Mouse (Mus musculus): Measurements from ENCODE around the gene Calu. TPM values are rescaled to one million over a fixed set of nuclear protein-coding genes. Genes with fewer than 3 reads are reported as not detected.
"Not testable (repeated sequence)": the region's sequence is repeated elsewhere in the genome, so short reads cannot be mapped to it uniquely, and the experiment has no call there.

The Calu gene
- total RNA-seq, 2 experiments from 2014 or later = 239 to 241 TPM

DNA sequence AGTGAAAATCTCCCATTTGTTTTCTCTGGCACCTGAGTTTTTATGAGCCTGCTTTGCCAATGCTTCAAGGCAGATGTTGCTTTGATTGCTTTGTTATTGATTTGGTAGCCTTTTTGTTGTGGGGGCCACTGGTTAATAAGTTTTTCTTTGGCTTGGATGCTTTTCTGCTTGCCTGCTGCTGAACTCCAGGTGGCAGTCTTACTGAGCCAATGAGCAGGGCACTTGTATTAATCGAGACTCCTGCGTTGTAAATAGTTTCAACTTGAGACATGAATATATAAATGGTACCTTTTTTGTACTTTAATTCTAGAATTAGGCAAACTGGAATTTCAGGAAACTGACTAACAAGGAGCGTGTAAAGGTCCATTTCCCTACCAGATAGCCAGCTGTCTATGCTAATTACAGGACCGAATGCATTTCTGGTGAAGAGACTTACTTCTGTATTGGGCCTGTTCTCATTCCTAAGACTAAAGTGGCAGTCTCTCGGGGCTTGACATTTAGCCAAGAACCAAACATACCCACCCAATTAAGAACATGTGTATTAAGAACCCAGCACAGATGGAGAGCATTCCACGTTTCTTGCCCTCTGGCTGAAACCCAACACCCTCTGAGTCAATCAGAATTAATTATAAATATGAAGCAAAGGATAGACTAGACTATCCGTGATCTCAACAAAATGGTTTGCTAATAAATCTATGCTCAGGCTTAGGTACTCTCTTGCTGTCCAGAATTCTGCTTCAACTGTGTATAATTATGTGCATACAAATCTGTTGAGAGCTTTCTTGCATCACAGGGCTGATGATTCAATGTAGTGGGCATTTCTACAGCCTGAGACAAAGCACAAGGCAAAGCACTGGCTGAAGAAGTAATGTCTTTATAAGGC lies 14.6 kb downstream of the Calu start:
- peak; percentile 13 to 38 for DNase-seq

DNA sequence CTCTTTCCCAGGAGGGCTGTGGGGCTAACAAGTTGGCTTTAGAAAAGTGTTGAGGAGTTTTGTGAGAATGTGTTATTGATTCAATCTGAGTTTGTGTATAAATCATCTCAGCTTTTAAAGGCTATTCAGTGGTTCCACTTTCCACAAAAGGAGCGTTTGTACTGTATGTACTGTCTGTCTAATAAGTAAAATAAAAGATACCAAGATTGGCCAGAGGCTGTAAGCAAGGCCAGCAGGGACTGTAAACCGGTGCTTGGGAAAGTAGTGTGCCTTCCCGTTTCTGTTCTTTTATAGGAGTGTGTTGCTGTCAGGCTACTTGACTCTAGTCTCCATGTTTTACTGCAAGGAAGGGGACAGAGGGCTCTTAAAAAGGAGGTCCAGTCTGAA lies 15.3 kb downstream of the Calu start:
- DNase-seq = no peak

DNA sequence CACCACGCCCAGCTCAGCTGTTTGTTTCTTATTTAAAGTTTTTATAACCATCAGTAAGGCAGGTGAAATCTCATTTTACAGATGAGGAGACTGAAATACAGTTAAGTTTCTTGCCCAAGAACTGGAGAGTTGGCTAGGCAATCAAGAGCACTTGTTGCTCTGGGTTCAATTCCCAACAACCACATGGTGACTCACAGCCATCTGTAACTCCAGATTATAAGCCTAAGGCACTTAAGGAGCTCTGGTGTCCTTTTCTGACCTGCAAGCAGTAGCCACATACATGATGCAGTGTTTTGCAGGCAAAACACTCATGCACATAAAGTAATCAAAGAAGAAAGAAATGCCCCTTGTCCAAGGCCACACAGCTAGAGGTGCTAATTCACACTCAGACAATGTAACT lies 17.4 kb downstream of the Calu start:
- DNase-seq = no peak

DNA sequence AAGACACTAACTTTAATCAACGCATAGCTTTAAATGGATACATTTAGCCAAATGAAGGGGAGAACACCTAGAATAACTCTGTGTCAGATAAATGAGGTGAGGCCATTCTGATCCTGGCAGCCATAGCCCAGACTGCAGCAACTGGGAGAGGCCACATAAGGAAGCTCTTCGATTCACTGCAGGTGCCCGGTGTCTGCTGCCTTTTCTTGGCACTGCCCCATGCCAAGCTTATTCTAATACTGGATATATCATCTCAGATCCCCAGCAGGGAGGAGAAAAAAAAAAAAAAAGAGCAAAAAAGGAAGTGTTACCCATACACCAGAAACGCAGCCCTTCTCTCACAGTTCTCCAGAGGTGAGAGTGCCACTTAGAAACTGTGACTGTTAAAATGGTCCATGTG lies 29.5 kb downstream of the Calu start:
- DNase-seq = no peak

DNA sequence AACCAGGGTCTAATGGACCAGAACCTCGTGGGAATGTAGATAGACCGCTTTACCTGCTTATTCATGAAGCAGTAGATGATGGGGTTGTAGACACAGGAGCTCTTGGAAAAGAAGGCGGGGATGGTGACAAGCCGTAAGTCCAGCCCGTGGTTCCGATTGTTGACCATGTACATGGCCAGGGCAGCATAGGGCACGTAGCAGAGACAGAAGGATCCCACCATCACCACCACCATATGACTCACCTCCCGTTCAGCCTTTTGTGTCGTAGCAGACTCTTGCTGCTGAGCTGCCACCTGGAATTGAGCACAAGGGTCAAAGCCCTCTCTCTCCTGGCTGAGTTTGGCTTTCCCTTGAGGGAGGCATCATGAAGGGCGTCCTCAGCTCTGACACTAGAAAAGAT lies 30.8 kb downstream of the Calu start:
- no peak for DNase-seq

DNA sequence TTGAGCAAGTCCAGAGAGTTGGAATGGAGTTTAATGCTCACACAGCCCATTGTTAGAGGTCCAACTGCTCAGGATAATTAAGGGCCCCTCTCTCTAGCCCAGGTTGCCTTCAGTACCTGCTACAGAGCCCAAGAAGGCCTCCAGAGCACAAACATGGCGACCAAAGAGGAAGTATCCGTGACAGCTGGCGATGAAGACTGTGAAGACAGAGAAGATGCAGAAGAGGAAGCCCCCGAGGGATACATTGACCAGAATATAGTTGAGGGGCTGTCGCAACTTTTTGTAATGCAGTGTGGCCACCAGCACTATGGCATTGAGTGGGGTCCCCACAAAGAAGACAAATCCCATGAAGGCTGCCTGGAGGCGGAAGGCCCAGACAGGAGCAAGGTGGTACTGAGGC lies 32.1 kb downstream of the Calu start:
- no peak for DNase-seq

DNA sequence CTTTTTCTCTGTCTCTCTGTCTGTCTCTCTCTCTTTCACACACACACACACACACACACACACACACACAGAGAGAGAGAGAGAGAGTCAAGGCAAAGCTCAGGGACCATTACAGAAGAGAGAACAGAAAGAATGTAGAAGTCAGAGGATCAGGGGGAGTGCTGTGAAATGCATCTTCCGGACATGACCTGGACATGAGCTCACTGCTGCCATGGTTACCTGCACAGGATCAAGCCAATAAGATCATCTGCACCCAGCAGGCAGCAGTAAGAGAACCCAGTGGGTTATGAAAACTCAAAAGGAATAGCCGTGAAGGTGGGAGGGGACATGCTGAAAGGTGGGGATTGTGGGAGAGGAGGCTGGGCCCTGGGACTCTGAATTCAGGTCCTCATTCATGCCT lies 34.6 kb downstream of the Calu start:
- no peak for DNase-seq

DNA sequence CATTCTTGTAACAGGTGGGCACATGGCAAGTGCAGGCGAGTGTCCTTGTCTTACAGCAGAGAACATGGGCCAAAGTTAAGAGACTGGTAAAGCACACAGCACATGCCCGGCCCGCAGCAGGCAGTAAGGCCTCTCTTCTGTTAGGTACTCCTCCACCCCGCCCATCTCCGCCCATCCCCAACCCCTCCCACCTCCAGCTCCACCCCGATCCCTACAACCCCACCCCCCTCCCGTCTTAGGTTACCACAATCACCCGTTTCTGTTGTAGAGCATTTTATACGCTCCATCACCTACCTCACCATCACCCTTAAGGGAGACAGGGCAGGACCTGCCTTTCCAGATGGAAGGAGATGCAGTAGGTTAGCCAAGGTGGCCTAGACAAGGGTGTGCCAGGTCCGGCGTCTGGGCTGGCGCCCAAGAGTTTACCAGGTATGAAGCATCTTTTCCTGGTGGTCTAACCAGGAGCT lies 40.2 kb downstream of the Calu start, which contains the start of gene Opn1sw:
Opn1sw (minus strand) TSS at position 417 of the 467 bp plus-strand sequence.
- no peak for DNase-seq

DNA sequence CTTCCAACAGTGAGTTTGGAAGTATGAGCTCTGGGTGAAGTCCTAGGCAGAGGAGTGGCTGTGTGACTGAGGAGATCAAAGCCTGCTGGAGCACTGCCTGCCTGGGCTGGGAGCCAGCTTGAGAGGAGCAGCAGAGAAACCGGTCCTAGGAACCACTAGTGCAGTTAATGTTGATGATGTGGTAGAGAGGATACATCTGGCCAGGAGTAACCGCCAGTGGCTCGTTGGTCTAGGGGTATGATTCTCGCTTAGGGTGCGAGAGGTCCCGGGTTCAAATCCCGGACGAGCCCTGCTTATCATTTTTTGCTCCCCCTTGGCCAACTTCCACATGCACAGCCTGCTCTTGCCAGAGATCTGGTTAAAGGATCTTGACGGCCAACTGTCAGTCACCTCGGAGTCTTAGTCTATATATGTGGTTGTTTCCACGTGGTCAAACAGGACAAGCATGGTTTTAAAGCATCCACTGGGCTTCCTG lies 40.8 kb downstream of the Calu start:
- peak; percentile 94 to 96 for DNase-seq

DNA sequence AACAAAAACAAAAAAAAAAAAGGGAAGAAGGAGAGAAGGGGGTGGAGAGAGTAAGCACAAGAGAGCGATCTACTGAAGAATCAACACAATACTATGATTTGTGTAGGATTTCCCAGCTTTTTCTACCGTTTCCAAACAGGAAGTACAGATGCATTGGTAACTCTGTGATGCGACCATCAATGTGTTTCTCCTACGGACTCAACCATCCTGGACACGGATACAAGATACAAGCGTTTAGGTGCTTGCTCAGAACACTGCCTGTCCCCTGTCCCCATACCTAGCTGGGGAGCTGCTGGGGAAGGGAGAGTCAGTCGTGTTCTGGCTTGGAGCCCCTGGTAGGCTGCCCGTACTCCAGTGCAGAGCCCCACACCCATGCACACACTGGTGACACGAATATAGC lies 41.6 kb downstream of the Calu start:
- peak in 1 of 2 experiments; percentile 10 for DNase-seq

DNA sequence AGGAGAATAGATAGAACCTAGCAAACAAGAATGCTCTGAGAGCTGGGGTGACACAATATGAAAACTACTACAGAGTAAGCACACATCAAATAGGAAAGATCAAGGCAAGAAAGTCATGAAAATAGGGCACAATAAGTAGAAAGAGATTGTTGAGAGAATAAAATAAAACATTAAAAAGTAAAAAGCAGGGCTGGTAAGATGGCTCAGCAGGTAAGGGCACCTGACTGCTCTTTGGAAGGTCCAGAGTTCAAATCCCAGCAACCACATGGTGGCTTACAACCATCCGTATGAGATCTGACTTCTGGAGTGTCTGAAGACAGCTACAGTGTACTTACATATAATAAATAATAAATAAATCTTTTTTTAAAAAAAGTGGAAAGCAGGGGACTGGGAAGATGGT lies 42.6 kb downstream of the Calu start:
- DNase-seq = not testable (repeated sequence)

DNA sequence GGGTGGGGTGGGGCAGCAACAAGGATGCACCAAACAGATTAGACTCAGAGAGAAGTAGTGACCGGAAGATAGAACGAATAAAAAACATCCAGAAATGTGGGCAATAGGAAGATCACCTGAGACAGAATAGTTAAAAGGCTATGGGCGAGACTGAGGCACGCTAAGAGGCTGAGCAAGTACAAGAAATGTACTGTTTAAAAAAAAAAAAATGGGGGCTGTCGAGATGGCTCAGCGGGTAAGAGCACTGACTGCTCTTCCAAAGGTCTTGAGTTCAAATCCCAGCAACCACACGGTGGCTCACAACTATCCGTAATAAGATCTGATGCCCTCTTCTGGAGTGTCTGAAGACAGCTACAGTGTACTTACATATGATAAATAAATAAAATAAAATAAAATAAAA lies 43.4 kb downstream of the Calu start:
- not testable (repeated sequence) for DNase-seq

DNA sequence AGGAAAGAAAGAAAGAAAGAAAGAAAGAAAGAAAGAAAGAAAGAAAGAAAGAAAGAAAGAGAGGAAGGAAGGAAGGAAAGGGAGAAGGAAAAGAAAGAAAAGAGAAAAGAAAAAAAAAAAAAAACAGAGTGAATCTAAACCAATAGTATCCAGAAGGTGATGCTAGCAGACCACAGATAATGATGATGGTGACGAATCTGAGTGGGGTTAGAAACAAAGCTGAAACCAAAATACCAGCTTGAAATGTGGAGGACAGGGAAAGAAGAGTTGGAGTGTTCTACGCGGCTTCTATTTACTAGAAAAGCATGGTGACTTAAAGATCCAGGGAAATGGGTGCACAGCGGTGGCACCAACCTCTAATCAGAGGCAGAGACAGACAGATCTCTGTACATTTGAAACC lies 43.9 kb downstream of the Calu start:
- no peak for DNase-seq

DNA sequence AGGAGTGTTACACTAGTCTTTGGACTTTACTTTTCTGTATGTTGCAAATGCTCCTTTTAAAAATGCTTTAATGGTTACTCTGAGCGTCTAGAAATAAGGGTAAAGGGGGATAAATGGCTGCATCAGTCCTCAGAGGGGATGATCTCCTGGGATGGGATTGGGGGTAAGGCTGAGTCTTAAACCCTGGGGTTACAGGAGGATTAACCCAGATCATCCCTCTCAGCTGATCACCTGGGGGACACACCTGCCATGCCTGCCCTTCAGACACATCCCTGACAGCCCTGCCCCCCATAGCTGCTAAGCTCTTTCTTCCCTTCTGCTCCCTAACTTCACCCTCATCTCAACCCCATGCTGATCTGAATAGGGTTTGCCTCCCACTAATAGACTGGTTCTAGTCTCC lies 46.4 kb downstream of the Calu start:
- DNase-seq = no peak

DNA sequence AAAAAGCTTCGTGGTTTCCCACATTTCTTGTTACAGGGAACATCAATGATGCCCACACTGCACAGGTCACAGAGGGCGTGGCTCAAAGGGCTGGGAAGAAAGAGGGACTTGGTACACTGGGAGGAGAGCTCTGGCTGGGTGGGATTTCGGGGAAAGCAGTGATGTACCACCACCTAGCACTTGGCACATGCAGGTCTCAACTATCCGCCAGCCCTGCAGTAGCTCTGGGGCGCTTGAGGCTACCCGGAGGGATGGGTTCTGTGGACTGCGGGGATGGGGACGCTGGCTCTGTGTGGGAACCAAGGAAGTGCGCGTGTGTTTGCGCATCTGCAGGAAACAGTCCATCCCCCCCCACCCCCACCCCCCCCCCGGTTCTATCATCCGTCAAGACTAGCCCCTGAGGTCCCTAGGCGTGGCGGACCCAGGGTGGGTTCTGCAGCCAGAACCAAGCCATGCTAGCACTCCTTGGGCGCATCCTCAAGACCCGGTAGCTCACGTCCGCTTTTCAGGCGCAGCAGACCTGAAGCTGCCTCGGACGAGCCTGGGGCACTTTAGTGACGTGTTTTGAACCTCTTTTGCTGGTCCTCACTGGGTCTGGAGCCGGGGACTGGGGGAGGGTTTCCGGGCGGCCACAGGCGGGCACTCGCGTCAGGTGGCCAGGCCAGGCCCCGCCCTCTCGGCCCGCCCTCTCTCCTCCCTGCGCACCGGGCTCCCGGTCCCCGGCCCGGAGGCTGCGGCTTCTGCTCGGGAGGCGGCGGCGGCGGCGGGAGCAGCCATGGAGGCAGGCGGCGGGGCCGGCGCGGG lies 48.2 kb downstream of the Calu start, which contains the start of gene Ccdc136:
Ccdc136 (plus strand) TSS at position 400 of the 804 bp plus-strand sequence.
- DNase-seq = peak; percentile 76 to 81

DNA sequence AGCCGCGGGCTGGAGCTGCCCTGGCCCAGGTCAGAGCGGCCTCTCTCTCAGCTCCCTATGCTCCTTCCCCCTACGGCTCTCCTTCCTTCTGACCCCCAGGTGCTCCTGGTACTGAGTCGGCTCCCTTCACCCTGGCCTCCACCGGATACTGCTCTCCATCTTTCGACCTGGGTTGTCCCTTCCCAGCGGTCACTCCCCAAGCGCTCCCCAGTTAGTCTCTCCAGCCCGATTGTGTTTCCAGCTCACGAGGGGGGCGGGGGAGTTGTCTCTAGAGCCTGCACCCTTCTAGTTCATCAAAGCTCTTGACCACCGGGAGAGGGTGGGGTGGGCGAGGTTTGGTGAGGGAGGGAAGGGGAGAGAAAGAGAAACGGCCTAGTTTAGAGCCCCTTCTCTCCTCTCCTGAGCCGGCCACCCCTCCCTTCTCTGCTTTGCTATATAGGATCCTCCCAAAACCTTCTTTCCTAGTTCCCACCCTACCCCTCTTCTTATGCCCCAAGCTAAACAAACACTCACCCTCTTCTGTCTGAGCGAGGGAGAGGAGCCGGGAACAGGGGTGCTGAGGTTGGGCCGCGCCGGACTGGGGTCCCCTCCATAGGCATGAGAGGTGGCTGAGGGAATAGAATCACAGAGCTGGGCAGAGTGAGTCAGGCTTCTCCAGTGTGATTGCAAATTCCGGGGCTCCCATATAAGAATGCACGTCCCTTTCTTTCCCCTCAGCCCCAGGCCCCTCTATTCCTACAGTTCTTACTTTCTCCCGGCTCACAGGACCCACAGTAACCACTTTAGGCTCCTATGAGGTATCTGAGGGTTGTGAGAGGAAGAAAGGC lies 49.1 kb downstream of the Calu start:
- DNase-seq = no peak

DNA sequence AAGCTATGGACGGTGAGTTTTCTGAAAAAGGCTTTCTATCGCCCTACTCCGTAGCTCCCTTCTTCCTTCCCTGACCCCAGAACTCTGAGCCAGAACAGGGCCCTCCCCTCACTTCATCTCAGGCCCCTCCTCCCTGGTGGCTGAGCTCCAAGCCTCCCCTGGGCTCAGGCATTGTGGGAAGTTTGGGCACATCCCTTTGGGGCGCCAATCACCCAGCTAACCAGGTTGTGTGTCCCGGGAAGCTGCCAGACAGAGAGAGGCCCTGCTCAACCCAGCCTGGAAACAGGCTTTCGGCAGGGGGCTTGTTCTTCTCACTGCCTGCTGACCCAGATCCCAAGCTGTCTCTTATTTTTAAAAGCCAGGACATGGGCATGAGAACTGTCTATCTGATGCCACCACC lies 49.7 kb downstream of the Calu start:
- no peak for DNase-seq

DNA sequence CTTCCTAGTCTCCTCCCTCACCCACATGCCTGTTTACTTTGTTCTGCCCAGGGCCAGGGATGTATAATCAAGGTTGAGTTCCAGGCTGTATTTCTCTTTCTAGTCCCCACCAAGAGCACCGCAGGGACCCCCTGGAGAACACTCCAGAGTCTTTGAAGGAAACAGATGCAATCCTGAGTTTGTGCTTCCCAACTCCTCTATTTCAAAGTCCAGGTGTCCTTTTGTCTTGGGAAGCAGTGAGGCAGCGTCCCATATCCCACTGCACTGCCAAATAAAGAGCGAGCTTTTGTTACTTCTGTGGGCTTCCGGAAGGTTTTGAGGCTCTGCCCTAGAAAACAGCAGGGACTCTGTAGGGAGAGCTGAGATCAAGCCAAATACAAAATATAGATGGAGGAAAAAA lies 52.0 kb downstream of the Calu start:
- DNase-seq = no peak

DNA sequence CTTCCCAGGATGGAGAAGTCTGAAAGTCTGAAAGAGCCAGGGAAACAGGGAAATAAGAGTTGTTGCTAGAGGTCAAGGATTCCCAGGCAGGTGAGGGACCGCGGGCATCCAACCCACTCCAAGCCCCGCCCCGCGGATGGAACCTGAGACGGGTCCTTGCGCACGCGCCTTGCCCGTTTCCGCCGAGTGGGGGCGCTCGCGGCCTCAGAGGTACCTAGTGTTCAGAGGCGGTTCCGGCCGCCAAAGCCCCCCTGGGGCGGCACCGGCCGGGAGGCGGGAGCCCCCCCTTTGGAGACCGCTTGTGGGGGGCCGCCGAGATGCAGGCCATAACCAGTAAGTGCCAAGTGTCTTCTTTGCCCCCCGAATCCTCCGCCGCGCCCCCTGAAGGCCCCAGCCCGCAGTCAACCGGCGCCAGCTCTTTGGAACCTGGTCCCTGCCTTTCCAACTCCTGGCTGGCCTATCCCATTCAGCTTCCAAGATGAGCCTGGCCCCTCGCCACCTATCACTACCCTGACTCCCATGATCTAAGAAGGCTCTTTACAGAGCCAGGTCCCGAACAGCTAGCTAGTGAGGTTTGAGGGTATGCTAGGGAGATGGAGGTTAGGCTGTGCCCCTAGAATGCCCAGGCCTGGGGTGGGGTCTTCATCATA lies 54.9 kb downstream of the Calu start:
- no peak for DNase-seq

DNA sequence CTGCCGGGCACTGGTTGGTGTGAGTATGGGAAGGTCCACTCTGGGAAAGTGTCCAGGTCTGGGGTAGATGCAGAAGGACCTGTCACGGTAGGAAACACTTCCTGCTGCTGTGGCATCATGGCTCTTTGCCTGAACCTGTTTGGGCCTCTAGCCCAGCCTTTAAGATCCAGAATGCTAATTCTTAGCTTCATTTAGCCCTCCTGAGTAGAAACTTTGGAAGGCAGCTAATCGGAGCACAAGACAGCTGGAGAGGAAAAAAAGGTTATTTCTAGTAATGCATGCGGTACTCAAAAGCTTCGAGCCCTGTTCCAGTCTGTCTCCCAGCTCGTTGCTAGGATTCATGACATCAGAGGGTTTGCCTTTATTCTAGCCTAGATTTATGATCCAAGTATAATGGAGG lies 58.5 kb downstream of the Calu start:
- no peak for DNase-seq

DNA sequence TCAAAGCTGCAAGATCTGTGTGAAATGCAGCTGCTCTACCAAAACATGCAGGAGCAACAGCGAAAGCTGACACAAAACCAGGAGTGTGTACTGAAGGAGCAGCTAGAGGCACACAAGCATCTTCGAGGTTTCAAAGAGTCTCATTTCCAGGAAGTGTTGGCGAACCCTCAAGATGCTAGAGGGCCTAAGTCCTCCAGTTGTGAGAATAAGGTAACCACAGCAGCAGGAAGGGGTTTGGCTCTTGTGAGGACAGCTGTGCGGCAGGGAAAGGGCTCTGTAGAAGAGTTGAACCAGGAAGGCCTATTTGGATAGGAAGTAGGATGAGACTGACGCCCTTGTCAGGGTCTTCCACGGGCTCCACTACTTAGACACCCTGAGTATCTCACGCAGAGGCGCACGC lies 67.6 kb downstream of the Calu start:
- DNase-seq = peak in 1 of 2 experiments; percentile 14

DNA sequence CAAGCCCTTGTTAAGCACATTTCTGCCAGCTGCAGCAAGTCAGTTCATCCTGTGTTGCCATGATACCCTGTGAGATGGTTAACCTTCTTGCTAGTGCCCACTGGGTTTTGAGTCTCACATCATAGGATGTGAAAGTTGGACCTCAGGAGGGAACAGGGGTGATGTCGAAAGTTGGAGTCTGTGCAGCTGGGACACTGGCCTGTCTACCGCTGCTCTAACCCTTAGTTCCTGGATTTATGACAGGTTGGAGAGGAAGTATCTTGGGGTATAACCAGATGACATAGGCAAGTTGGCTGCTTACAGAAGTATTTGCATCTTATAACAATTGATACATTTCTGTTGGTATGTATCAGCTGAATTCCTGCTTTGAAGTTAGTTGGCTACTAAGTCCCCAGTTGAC lies 72.7 kb downstream of the Calu start:
- DNase-seq = no peak
